Mouse (Mus musculus) heart, embryonic 12.5 days (tissue): ENCODE results near the gene Trpv5. TPM values are rescaled to one million over a fixed set of nuclear protein-coding genes. Genes with fewer than 3 reads are reported as not detected.
A peak's percentile ranks its signal among the peaks of the same experiment; 100 is the strongest.

Experiments used
- ATAC-seq: fragments of 200-750 bp; cut with Nextera tagmentation; 2 replicates; pipeline ENCODE4 v1.8.0; 2017; ENCODE audit warnings: moderate TSS enrichment, moderate library complexity; ENCODE audit not compliant: insufficient number of reproducible peaks, low FRiP score
- H3K27ac ChIP-seq: fragments of 300-500 bp; sonication (generic); 2 replicates; pipeline ENCODE4 v1.5.1; 2016; ENCODE audit warnings: mild to moderate bottlenecking, moderate library complexity; ENCODE audit not compliant: poor library complexity, severe bottlenecking
- H3K27me3 ChIP-seq: fragments of 300-500 bp; sonication (generic); replicated peaks from 2 replicates; pipeline ENCODE4 v1.6.1; 2016; ENCODE audit warnings: mild to moderate bottlenecking, moderate library complexity
- H3K36me3 ChIP-seq: fragments of 300-500 bp; sonication (generic); 2 replicates; pipeline ENCODE4 v1.6.1; 2016; ENCODE audit warnings: mild to moderate bottlenecking, moderate library complexity
- H3K4me1 ChIP-seq: fragments of 300-500 bp; sonication (generic); replicated peaks from 2 replicates; pipeline ENCODE4 v1.6.1; 2016; ENCODE audit warnings: mild to moderate bottlenecking
- H3K4me2 ChIP-seq: fragments of 300-500 bp; sonication (generic); 2 replicates; pipeline ENCODE4 v1.6.1; 2016; ENCODE audit warnings: mild to moderate bottlenecking, moderate library complexity
- H3K4me3 ChIP-seq: fragments of 300-500 bp; sonication (generic); 2 replicates; pipeline ENCODE4 v1.5.1; 2016; ENCODE audit warnings: mild to moderate bottlenecking
- H3K9ac ChIP-seq: fragments of 300-500 bp; sonication (generic); 2 replicates; pipeline ENCODE4 v1.6.1; 2016; ENCODE audit warnings: mild to moderate bottlenecking, moderate library complexity
- H3K9me3 ChIP-seq: fragments of 300-500 bp; sonication (generic); replicated peaks from 2 replicates; pipeline ENCODE4 v1.6.1; 2016; ENCODE audit warnings: mild to moderate bottlenecking, moderate library complexity
- WGBS: fragments of 180-500 bp; shearing (Covaris S2); methylation state at CpG from one replicate; pipeline ENCODE4 v1.1.7; 2016; 5-methylcytosine and 5-hydroxymethylcytosine counted together
- polyA plus RNA-seq: library from polyadenylated mRNA; unstranded; fragments of >200 nt; fragmentation: Nextera tagmentation; extraction: Ambion mirVana; gene quantifications from 2 replicates; pipeline ENCODE4 v1.2.1, GENCODE M21; 2016

The Trpv5 gene
- polyA plus RNA-seq, 1 experiment from 2014 or later, result not detected

- Histone ChIP-seq H3K27me3 (peaks cover 21% of the 10 kb centered on the region), H3K4me3 (no peak overlapping the region), H3K27ac (no peak overlapping the region), H3K36me3 (no peaks in the 10 kb centered on the region), H3K4me2 (no peak overlapping the region), H3K4me1 (peaks cover 7% of the 10 kb centered on the region), H3K9ac (no peak overlapping the region), H3K9me3 (no peaks in the 10 kb centered on the region)
- 51% methylated on average over 5 of the region's 5 CpGs for WGBS
- ATAC-seq, result no peak
Measured at GRCm38 (mm10) chr6:41607637-41608036, 72.9 kb downstream of the Trpv5 start.

GRCm38 (mm10) chr6:41606214-41606613, 74.4 kb downstream of the Trpv5 start:
- 19% methylated on average over 4 of the region's 4 CpGs for WGBS
- H3K9ac ChIP-seq, result no peak overlapping the region
- peak overlapping the region; percentile 97 for H3K4me2 ChIP-seq
- no peak overlapping the region for H3K27ac ChIP-seq
- no peak for ATAC-seq
- H3K4me3 ChIP-seq, result peak overlapping the region; percentile 76
- H3K36me3 ChIP-seq, result no peaks in the 10 kb centered on the region
- H3K4me1 ChIP-seq, result peaks cover 7% of the 10 kb centered on the region
- no peaks in the 10 kb centered on the region for H3K9me3 ChIP-seq
- H3K27me3 ChIP-seq, result peaks cover 21% of the 10 kb centered on the region

GRCm38 (mm10) chr6:41605794-41606104, 74.8 kb downstream of the Trpv5 start:
- H3K4me2 ChIP-seq, result peak overlapping the region; percentile 97
- no peak overlapping the region for H3K27ac ChIP-seq
- H3K9me3 ChIP-seq, result no peaks in the 10 kb centered on the region
- H3K9ac ChIP-seq, result peak overlapping the region; percentile 84
- 2% methylated on average over 7 of the region's 7 CpGs for WGBS
- peak; percentile 40; the same call in 1 of the 2 replicates for ATAC-seq
- H3K4me1 ChIP-seq, result peaks cover 7% of the 10 kb centered on the region
- H3K27me3 ChIP-seq, result peaks cover 21% of the 10 kb centered on the region
- H3K4me3 ChIP-seq, result peak overlapping the region; percentile 76
- H3K36me3 ChIP-seq, result no peaks in the 10 kb centered on the region

- Histone ChIP-seq H3K27ac (peak within 1 kb of the TSS; percentile 44; the same call in 1 of the 2 replicates), H3K9me3 (no peaks in the 10 kb centered on the region), H3K9ac (peak within 1 kb of the TSS; percentile 84), H3K4me3 (peak within 1 kb of the TSS; percentile 76), H3K36me3 (no peaks in the 10 kb centered on the region), H3K27me3 (peaks cover 21% of the 10 kb centered on the region), H3K4me2 (peak within 1 kb of the TSS; percentile 97), H3K4me1 (peaks cover 7% of the 10 kb centered on the region)
- ATAC-seq, result peak; percentile 92
- under 1% methylated on average over 68 of the region's 68 CpGs for WGBS
Measured at GRCm38 (mm10) chr6:41605061-41605793, 75.3 kb downstream of the Trpv5 start, which contains the start of gene Ephb6. Gene Ephb6, plus strand, starts transcription at chr6:41605482.

GRCm38 (mm10) chr6:41604401-41605050, 76.0 kb downstream of the Trpv5 start:
- Histone ChIP-seq H3K4me3 (peak overlapping the region; percentile 76), H3K36me3 (no peaks in the 10 kb centered on the region), H3K27ac (peak overlapping the region; percentile 44; the same call in 1 of the 2 replicates), H3K4me2 (peak overlapping the region; percentile 97), H3K27me3 (peaks cover 21% of the 10 kb centered on the region), H3K4me1 (peaks cover 7% of the 10 kb centered on the region), H3K9ac (peak overlapping the region; percentile 84), H3K9me3 (no peaks in the 10 kb centered on the region)
- ATAC-seq, result peak; percentile 70
- WGBS, result 2% methylated on average over 23 of the region's 23 CpGs

Other genes with a start within 250 kb of the Trpv5 start
- gene Gm10334, start 234.6 kb downstream of the Trpv5 start, polyA plus RNA-seq, result not detected in 2 replicates
- not detected in 2 replicates for gene Prss1, start 221.8 kb downstream of the Trpv5 start, polyA plus RNA-seq
- gene Prss2, start 159.0 kb downstream of the Trpv5 start, polyA plus RNA-seq, result not detected in 2 replicates
- 4.7 and 5.0 TPM in 2 replicates for gene Ephb6, start 75.3 kb downstream of the Trpv5 start, polyA plus RNA-seq
- gene Trpv6, start 44.4 kb downstream of the Trpv5 start, polyA plus RNA-seq, result 0.11 TPM in 1 of 2 replicates, not detected in the other
- not detected in 2 replicates for gene Llcfc1, start 3.7 kb upstream of the Trpv5 start, polyA plus RNA-seq
- 34.0 and 40.5 TPM in 2 replicates for gene Kel, start 23.6 kb upstream of the Trpv5 start, polyA plus RNA-seq
- not detected in 2 replicates for gene Olfr459, start 94.4 kb upstream of the Trpv5 start, polyA plus RNA-seq
- gene Pip, start 166.8 kb upstream of the Trpv5 start, polyA plus RNA-seq, result not detected in 2 replicates
- not detected in 2 replicates for gene Sval2, start 172.2 kb upstream of the Trpv5 start, polyA plus RNA-seq